Mouse (Mus musculus): Measurements from ENCODE around the gene Hus1.

DNA sequence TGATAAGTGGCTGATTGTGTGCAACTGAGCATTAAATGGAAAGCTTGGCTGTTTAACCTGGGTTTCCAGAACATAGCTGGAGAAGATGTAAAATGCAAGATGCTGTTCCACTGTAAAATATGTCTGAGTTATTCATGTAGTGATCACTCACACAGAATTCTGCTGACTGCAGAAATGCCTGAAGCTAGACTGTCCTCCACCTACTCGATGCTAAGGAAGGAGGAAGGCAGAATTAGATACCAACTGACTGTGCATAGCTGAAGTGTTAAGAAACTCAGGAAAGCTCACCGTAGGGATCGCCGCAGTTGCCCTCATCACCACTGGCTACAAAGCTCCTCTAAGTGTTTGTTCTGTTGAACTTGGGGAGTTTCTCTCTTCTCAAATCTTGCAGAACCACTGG is 46.7 kb upstream of the Hus1 start:
- TF ChIP-seq POLR2A (IDR thresholded peaks at IDR 0.05; ENCODE audit: borderline replicate concordance, extremely low read depth, insufficient read depth, insufficient read length, poor library complexity, severe bottlenecking), result no peak
- TF ChIP-seq CTCF (IDR thresholded peaks at IDR 0.05; ENCODE audit: borderline replicate concordance, extremely low read depth, insufficient read depth, insufficient read length), result no peak

Measured in brain, embryonic 14.5 days (tissue).